Mouse (Mus musculus): Measurements from ENCODE around the gene Kctd15.
A peak's percentile ranks its signal among the peaks of the same experiment; 100 is the strongest.

The Kctd15 gene

DNA sequence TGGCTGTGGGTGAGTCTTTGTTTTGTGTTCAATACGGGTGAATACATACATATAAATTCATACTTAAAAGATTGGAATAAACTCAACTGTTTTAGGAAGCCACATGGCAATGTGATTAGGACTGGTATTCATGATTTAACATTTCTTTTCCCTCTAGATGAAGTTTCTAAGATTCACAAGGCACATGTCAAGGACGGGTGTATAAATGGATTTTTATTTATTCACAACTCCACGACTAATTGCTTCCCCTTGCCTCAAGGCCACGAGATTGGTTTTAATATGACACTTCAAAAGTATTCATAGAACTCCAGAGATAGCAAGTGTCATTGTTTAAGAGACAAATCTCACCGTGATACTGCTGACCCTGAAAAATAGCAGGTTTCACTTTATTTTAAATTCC, at the start of gene Kctd15:
TSS of gene Kctd15 (minus strand) at position 101 of the 400 bp plus-strand sequence.
- no peak for DNase-seq

DNA sequence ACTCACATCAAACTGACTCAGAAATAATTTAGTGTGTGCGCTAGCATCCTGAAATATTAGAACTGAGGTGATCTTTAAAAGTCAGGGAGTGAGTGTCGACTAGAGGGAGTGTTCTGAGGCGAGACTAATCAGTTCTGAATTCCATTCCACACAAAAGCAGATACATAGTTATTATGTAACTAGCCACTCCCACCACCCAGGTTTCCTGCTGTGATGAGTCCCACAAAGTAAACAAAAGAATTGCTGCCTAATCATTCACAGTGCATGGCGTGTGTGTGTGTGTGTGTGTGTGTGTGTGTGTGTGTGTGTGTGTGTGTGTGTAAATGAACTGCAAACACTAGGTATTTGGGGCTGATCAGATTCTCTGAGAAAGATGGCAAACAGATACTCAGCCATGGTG, 47.9 kb upstream of the Kctd15 start:
- no peak for DNase-seq

DNA sequence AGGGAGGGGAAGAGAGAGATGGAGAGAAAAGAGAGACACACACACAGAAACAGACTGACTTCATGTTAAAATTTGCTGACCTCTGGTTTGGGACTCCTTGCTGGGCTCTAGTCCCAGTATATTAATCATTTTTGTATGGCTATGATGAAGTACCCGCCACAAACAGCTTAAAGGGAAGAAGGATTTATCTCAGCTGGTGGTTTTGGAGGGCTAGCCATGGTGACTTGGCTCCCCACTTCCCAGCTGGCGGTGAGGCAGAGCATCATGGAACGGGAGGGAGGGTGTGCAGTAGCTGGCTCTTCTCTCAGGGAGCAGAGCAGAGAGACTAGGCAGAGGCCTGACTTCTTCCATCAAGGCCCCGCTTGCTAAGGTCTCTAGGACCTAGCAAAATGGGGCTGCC, 46.9 kb upstream of the Kctd15 start:
- no peak for DNase-seq

DNA sequence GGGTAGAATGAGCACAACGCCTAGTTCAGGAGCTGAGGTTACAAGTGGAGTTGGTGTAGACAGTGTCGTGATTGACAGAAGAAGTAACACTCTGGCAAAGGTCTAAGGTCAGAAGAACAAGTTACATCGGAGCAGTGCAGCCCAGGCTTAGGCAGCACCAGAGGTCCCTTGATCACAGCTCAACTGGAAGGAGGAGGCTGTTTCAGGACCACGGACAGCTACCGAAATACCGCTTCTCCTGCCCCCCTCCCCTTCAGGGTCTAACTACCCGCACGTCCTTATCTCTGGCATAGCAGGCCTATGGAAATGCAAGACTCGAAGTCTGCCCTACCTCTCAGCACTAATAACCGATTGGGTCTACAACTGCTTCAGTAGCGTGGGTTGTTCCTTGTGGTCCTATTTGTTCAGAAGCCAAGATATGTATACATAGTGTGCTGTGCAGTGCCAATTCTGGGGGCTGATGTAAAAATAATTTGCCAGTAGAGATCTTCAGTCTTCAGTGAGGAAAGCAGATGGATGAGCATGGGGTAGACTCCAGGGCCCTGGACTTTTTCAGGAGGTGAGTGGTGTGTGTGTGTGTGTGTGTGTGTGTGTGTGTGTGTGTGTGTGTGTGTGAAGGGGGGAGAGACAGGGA, 46.3 kb upstream of the Kctd15 start:
- DNase-seq: peak; percentile 52

DNA sequence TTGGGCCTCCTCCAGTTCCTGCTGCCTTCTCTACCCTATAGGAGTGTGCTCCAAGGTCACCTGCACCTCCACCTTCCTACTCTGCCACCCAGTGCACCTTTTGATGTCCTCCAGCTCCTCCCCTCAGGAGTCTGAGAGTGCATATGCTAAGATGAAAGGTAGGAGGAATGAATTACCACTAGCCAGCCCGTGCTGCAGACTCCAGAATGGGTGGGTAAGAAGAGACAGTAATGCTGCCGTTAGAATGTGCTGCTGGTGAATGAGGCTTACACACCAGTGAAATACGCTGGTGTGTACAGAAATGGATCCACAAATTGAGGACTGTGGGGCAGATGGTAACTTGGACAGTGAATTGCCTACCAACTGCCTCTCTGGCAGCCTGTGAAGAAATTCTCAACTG, 43.4 kb upstream of the Kctd15 start:
- DNase-seq: no peak

DNA sequence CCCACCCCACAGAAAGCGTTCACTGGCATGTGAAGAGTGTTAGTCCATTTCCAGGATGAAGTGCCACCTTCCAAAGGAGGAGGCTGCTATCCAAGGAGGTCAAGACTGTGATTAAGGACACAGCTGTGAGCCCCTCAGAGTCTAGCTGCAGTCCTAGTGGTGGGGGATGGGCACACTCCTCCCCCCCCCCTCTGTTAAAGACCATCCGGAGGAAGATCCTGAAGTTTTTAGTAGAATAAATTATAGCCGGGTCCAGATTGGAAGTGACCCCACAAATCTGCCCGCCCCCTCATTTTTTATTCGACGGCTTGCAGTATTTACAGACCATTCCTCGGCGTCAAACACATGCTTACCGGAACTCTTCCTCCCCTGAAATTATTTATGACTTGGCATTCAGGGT, 41.7 kb upstream of the Kctd15 start:
- no peak for DNase-seq

DNA sequence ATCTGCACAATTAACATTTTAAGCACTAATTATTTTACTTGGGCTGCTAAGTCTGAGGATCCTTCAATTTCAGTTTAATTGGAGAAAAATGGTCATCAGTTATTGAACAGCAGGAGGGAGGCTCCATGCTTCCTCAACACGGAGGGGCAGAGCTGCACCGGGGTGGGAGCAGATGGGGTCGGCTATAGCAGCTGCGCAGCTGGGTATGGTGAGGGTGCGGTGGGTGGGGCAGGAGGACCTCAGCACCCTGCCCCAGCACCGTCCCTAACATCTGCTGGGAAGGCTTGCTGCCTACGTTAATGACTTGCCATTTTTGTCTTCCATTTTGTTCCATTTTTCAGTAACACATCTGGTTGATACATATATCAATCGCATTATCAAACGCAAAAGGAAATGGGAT, 39.6 kb upstream of the Kctd15 start:
- DNase-seq: no peak

DNA sequence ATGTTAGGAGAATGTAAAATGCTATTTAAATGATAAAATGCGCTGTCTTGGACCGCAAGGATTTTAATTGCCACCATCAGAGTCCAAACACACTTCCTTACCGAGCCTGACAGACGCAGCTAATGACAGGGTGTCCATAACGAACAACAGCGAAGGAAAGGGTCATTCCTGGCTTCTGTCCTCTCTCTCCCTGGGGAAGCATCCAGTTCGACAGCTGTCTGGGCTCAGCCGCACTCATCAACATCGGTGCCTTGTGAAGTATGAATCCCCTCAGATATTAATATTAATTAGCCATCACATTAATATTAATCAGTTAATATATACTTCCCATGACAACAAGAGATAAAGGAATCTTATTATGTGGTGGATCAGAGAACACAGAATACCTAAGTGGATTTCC, 38.4 kb upstream of the Kctd15 start:
- DNase-seq: no peak

DNA sequence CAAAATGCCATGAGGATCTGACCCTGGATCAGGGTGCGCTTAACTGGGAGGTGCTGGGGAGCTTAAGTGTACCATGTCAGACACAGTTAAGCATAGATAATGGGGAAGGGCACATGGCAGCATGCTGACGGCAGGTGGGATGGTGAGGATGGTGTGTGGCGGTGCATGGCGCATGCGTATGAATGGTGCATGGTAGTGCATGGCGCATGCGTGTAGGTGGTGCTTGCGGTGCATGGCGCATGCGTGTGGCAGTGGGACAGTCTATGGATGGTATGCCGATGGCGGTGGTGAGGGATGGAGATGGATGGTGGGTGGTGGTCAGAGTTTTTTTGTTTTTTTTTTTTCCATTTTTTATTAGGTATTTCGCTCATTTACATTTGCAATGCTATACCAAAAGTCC, 37.4 kb upstream of the Kctd15 start:
- no peak for DNase-seq

DNA sequence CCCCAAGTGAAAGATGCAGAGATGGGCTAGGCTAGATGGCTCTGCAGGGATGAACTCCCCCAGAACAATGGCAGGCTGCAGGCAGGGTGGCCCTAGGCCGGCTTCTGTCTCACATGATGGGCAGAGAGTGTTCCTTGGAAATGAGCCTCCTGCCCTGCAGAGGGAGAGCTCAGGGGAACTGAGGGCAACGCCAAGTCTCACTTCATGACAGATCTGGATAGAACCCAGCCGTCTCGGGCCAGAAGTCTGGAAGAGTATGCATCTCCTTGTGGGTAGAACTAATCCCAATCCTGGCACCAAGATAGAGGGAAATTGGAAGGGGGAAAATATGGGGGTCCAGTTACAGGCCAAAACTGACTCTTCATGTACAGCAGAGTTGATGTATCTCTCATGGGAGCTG, 36.5 kb upstream of the Kctd15 start:
- no peak for DNase-seq

DNA sequence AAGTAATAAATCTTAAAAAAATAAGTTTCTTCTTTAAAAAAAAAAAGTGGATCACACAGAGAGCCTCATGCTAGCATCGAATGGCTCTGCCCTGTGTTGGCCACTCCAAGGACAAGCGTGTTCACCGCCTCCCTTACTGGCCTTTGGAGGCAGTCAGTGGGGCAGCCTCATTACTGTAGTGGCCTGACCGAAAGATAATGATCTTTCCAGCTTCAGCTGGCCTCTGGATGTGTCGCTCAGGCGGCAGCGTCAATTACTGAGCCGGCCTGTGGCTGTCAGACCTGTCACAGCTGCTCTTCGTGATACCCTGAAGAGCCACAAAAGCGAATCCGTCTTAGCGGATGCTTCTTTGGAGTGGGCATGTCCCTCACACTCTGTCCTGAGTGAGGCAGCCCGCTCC, 33.6 kb upstream of the Kctd15 start:
- no peak for DNase-seq

DNA sequence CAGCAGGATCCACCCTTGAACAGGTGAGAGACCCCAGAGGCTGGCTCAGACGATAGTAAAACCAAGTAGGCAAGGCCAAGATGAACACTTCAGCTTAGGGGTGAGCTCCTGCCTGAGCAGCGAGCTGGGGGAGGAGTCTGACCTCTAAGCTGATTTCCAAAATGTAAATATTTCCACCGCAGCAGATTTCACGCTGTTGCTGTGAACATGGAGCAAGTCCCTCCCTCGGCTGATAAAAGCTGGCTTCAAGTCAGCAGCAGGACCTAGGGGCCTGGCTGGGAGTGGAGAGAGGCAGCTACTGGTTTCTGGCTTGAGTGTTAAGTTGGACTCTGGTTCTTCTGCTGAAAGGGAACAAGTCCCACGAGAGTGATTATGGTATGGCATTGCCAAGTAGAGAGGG, 32.5 kb upstream of the Kctd15 start:
- no peak for DNase-seq

DNA sequence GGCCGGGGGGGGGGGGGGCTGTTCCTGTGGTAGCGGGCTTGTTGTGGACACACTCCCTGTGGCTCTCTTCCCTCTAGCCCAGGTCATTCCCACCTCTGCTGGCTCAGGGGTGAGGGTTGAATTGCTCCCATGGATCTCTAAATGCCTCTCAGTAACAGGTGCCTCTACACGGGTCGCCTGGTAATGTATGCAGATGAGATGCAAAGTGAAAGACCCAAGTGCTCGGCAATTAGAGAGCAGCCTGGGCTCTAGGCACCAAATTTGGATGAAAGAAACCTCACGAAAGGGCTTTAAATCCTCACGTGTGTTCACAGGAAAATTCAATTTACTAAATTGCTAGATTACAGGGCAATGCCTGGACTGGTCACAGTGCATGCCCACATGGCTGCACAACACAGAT, 29.3 kb upstream of the Kctd15 start:
- DNase-seq: no peak

DNA sequence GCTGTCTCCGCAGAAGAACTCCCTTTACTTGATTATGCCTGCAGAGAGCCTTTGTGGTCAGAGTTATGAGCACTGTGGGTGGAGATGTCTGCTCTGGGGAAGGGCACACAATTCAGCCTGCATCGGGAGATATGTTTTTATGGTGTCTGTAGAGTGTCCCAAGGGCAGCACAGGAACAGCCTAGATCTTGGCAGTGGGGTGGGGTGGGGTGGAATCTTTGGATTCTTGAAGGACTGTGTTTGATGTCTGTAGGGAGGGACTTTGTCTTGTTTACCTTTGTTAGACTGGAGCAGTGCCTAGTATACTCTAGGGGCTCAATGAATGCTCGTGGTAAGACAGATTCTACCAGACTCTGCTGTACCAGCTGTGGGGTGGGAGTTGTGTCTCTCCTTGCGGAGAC, 28.6 kb upstream of the Kctd15 start:
- DNase-seq: no peak

DNA sequence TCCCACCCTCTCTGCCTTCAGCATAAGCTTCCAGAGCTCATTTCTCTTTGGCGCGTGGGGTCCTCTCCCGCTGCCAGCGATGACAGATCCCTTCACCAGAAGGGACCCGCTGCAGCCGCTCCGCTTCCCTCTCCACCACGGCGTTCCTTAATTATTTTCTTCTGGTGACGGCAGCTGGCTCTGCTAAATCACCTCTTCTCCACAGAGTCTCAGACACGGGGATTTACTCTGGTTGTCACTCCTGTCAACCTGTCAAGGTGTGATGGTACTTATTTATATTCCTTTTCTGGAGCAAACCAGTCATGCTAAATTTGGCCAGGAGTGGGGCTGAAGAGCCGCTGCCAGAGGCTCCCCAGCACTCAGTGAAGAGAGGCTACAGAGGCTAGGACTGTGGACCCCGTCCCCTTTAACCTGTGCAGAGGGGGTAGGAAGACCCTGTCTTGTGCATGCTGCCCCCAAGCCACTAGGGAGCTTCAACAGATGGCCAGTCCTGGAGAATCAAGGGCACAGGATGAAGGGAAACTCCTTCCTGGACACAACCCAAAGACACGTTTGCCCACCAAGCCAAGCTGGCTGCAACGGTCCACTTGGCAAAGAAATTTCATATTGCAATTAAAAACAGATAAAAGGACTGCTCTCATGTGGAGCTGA, 24.4 kb upstream of the Kctd15 start:
- no peak for DNase-seq

DNA sequence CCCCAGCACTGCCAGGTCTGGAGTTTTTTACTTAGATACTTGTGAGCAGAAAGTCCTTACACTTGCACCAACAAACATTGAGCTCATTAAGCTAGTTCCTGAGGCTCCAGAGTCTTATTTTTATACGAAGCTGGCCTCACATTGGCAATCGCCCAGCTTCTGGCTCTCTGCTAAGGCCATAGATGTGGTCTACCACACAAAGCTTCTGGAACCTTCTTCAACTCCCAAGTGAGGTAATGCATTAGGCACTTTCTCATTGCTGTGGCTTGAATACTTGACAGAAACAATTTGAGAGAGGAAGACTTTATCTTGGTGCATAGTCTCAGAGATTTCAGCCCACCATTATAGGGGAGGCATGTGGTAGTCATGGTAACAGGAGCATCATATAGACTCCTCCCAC, 23.4 kb upstream of the Kctd15 start:
- DNase-seq: no peak

DNA sequence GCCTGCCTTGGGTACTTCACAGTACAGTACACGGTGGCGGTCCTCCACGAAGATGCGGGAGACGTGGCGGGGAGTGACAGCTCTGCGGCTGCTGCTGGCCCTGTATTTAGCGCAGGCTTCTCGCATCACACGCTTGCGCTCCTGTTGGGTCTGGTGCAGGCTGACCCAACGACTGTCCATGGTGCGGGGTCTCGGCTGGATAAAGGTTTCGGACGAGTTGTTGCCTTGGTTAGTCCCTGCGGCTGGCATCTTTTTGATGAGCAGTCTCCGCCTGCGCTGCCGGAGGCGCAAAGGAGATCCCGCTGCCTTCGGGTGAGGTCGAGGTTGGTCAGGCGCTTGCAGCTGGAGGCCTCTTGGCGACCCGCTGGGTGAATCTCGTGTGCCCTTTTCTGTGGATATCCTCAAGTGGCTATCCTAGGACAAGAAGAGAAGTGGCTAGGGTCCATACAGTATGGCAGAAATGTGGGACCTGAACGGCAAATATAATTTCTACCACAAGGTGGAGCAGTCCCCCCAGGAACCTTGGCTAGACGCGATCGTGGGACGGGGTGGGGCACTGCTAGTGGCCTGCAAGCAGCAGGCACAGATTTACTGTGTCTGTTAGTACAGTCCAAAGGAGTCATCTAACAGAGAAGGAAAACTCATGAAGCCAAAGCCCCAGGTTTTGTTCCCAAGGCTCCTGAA, 19.4 kb upstream of the Kctd15 start:
- peak; percentile 60 for DNase-seq

DNA sequence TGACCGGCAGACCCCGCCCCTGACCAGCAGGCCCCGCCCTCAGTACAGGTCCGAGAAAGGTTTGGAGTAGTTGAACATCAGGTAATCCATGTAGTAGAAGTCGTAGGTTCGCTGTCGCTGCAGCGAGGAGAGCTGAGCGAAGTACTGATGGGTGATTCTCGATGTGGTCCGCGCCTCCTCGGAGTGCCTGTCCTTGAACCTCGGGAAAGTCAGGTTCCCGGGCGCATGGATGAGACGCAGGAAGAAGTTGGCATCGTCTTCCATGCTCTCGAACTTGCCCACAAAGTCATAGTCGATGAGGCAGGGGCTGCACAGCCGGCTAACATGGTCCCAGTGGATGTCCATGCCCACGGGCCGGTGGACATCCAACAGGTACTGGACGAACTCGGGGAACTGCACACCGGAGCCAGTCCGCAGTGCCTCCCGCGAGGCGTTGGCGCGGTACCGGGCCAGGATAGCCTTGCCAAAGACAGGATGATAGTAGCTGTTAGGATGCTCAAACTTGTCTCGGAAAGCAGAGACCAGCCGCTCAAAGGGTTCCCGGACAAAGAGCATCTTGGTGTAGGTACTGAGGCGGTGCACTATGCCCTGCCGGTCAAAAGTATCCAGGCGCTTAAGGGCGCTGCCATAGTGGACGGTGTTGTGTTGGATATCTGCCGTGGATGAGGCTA, 18.7 kb upstream of the Kctd15 start:
- DNase-seq: no peak

DNA sequence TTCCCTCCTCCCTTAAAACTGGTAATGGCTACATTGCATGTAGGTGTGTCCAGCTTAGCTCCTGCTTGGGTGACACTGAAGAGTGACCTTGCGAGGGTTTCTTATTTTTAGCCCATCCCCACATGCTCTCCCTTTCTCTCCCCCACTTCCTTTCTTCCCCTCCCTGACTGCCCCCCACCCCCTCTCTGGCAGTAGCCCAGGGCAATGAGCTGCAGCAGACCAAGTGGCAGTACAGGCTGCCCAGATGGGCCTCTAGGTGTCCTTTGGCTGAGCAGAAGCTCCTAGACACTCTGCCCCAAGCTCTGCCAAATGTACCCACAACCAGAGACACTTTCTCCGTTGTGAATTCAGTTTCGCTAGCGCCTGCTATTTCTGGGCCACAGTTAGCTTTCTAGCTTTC, 16.4 kb upstream of the Kctd15 start:
- DNase-seq: no peak

DNA sequence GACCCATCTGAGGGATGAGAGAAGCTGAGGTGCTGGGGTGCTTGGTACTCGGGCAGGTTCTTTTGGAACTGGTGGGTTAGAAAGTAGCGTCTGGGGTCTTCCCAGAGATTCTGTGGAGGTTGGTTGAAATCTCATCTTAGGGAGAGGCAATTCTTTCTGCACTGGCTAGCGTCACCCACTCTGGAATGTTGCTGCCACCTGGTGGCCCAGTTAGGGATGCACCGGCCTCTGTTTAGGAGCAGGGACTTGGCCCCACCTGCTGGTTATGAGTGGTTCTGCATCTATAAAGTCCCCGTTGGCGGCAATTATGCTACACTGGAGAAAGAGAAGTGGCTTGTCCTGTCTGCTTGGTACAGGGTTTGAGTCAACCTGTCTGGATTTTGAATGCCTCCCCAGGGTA, 15.4 kb upstream of the Kctd15 start:
- peak; percentile 87 for DNase-seq

DNA sequence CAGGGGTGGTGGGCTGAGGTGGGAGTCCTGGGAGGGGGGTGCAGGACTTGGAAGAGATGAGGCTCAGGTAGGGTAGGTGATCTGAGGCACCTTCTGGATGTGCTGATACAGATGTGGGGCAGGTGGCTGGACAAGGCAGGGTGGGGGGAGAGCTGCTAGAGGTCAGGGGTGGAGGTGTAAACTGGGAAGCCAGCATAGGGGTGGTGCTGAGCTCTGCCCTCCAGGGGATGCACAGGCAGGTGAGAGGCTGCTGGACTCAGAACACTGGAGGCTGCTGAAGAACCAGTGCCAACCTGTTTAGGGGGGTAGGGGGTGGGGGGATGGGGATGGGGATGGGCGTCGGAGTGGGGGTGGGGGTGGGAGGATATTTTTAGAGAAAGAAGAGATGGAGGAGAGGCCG, 14.2 kb upstream of the Kctd15 start:
- no peak for DNase-seq

DNA sequence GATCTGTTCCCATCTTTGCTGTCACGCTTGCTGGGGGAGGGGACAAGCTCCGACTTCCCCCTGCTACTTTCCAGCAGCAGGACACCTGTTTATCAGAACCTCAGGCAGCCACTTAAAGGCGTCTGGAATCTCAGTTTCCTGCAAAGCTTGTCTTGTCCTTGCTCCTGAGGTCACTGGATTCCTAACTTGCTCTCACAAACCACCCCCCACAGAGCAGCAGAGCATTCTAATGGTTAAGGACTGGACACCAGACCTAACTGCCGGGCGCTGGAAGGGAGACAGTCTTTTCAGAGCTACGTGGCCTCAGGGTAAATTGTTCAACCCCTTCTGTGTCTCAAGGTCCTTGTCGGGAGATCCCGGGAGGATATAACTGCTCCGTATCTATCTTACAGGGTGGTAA, 12.8 kb upstream of the Kctd15 start:
- no peak for DNase-seq

DNA sequence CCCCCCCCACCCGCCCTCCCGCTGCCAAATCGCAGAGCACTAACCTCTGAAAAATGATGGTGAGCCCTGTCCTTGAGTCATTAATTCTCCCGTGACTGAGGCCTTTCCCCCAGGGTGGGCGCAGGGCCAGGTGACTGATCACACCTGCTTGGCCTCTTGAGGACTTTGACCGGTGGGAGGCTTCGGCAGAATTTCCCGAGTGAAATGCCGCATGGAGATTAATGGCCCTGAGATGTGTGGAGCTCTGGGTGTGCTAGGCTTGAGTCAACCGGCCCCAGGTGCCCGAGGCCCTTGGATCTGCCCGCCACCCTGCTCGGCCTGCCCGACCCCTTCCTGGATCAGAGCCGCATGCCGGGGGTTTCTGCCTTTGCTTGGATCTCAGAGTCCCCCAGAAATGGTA, 11.3 kb upstream of the Kctd15 start:
- DNase-seq: no peak

DNA sequence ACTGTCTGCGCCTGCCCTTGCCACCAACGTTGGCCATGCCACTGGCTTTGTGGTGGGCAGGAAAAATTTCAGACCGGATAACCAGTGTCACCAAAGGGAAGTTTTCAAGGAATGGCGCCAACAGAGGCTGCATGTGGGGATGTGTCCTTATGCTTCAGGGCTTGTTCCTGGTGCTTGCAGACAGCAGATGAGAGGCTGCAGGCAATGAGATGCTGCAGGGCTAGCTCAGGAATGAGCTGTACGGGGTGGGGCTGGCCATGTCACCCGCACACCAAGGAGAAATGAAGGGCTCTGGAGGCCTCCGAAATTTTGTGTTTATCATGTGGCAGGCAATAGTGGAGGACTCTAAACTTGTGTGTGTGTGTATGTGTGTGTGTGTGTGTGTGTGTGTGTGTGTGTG, 6.6 kb upstream of the Kctd15 start:
- DNase-seq: no peak
